Mouse (Mus musculus): ENCODE measurements at regions not wholly inside any gene's neighbourhood (a gene's known extent, or its start where the extent isn't known, plus 50 kb on each side); places are given as distances from the start of the nearest gene placed in this dataset.

GRCm38 (mm10) chr10:99825881-99826280 lies 66.4 kb upstream of the Csl start:
- no peaks in the 10 kb centered on the region for H3K9me3 ChIP-seq
- no peaks in the 10 kb centered on the region for H3K4me1 ChIP-seq (replicated peaks)
- H3K4me2 ChIP-seq (replicated peaks) = no peak overlapping the region
- no peak overlapping the region for H3K27ac ChIP-seq
- no peak overlapping the region for H3K4me3 ChIP-seq (replicated peaks)
- no peaks in the 10 kb centered on the region for H3K27me3 ChIP-seq (replicated peaks)
- 88% methylated on average over 4 of the region's 4 CpGs for WGBS
- no peak for ATAC-seq
- H3K9ac ChIP-seq = no peak overlapping the region
- no peaks in the 10 kb centered on the region for H3K36me3 ChIP-seq

- 43% methylated on average over 7 of the region's 7 CpGs for WGBS
- Histone ChIP-seq H3K27me3 (replicated peaks) (no peaks in the 10 kb centered on the region), H3K4me1 (replicated peaks) (no peaks in the 10 kb centered on the region), H3K9ac (no peak overlapping the region), H3K4me3 (replicated peaks) (no peak overlapping the region), H3K36me3 (no peaks in the 10 kb centered on the region), H3K27ac (no peak overlapping the region), H3K4me2 (replicated peaks) (no peak overlapping the region), H3K9me3 (no peaks in the 10 kb centered on the region)
- peak; percentile 58 for ATAC-seq
Observed at GRCm38 (mm10) chr10:99812069-99812650, 52.7 kb upstream of the Csl start.

- Histone ChIP-seq H3K4me2 (replicated peaks) (no peak overlapping the region), H3K4me3 (replicated peaks) (no peak overlapping the region), H3K36me3 (no peaks in the 10 kb centered on the region), H3K27ac (no peak overlapping the region), H3K4me1 (replicated peaks) (no peaks in the 10 kb centered on the region), H3K27me3 (replicated peaks) (no peaks in the 10 kb centered on the region), H3K9me3 (no peaks in the 10 kb centered on the region), H3K9ac (no peak overlapping the region)
- WGBS = 36% methylated on average over 1 of the region's 1 CpGs
- peak; percentile 17; the same call in 1 of the 2 replicates for ATAC-seq
Observed at GRCm38 (mm10) chr10:99811430-99811829, 52.0 kb upstream of the Csl start.

Data from intestine, embryonic 15.5 days (tissue).